Mouse (Mus musculus) bone marrow, adult 2 months (tissue): ENCODE data around the gene G3bp2. TPM values are rescaled to one million over a fixed set of nuclear protein-coding genes. Genes with fewer than 3 reads are reported as not detected.

Experiments used
- H3K27ac ChIP-seq: fragments of 200-500 bp; 2 replicates; pipeline ENCODE4 v1.5.1; 2012; ENCODE audit warnings: low read depth, mild to moderate bottlenecking, control low read depth, inconsistent platforms, low read length; ENCODE audit not compliant: control insufficient read depth, poor library complexity, insufficient read depth
- H3K4me1 ChIP-seq: fragments of 200-500 bp; 2 replicates; pipeline ENCODE4 v1.6.1; 2011; ENCODE audit warnings: low read length; ENCODE audit not compliant: control insufficient read depth, insufficient read depth
- H3K4me3 ChIP-seq: fragments of 200-500 bp; replicated peaks from 2 replicates; pipeline ENCODE3; 2011; ENCODE audit warnings: mild to moderate bottlenecking, low read depth, low read length, control low read depth; ENCODE audit not compliant: control insufficient read depth
- CTCF ChIP-seq: fragments of 200-500 bp; IDR thresholded peaks from 2 replicates; pipeline ENCODE4 v1.5.1; 2011; ENCODE audit warnings: low read length, control low read depth; ENCODE audit not compliant: control insufficient read depth, insufficient read depth
- POLR2A ChIP-seq: fragments of 200-500 bp; IDR thresholded peaks from 2 replicates; pipeline ENCODE4 v1.6.1; 2011; ENCODE audit warnings: low read depth, mild to moderate bottlenecking, control low read depth, low read length, borderline replicate concordance; ENCODE audit not compliant: control insufficient read depth
- WGBS: fragments of 180-500 bp; shearing (Covaris S2); methylation state at CpG from one replicate; pipeline ENCODE4 v1.1.7; 2018; 5-methylcytosine and 5-hydroxymethylcytosine counted together
- polyA plus RNA-seq: library from polyadenylated mRNA; stranded (reverse); fragments of >200 nt; gene quantifications from 2 replicates; pipeline ENCODE4 v1.2.4, GENCODE M21; 2011; ENCODE audit warnings: low replicate concordance; ENCODE audit not compliant: missing spikeins, insufficient read depth, insufficient read length

G3bp2 gene
- polyA plus RNA-seq, 1 experiment, result 46.8 TPM

DNA sequence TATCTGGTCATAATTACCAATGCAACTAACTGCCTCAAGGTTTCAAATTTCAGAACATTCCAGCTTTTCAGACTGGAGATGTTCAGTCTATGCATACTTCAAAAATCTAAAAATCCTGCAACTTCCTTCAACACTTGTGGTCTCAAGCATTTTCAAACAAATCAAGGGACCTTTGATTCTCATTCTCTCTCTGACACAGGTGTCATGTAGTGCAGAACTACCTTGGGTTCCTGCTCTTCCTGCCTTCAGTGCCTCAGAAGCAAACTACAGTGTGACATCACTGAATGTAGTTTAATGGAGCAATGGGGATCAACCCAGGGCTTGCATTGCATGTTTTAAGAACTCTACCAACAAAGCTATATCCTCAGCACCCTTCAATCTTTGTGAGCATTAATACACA, 4.8 kb downstream of the G3bp2 start:
- H3K4me3 ChIP-seq, result no peak overlapping the region
- no peak for TF ChIP-seq CTCF
- no peak for TF ChIP-seq POLR2A
- no peak overlapping the region for H3K27ac ChIP-seq
- H3K4me1 ChIP-seq, result no peaks in the 10 kb centered on the region; the same call in none of the 2 replicates

DNA sequence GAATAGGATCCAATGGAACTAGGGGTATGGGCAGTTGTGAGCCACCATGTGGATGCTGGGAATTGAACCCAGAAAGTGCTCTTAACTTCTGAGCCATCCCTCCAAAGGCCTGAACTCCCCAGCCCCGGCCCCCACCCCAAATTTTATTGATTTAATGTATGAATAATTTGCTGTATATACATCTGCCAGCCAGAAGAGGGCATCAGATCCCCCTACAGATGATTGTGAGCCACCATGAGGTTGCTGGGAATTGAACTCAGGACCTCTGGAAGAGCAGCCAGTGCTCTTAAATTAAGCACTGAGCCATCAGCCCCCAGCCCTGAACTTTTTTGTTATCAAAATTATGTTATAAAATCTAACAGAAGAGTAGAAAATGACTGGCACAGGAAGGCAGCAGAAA, 7.2 kb downstream of the G3bp2 start:
- Histone ChIP-seq H3K27ac (no peak overlapping the region), H3K4me1 (no peaks in the 10 kb centered on the region; the same call in none of the 2 replicates), H3K4me3 (no peak overlapping the region)
- WGBS, result 70% methylated on average over 1 of the region's 1 CpGs
- TF ChIP-seq CTCF (no peak), POLR2A (no peak)

DNA sequence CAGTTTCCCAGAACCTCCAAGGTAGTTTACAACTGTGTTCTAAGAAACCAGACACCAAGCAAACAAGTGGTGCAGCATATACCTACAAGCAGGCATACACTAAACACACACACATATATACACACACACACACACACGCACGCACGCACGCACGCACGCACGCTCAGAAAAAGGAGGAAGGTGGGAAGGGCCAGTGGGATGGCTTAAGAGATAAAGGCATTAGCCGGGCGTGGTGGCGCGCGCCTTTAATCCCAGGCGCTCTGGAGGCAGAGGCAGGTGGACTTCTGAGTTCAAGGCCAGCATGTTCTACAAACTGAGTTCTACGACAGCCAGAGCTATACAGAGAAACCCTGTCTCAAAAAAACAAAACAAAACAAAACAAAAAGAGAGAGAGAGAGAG, 9.5 kb downstream of the G3bp2 start:
- TF ChIP-seq POLR2A (no peak), CTCF (no peak)
- Histone ChIP-seq H3K4me3 (no peak overlapping the region), H3K27ac (no peak overlapping the region), H3K4me1 (no peaks in the 10 kb centered on the region; the same call in 1 of the 2 replicates)
- 70% methylated on average over 14 of the region's 14 CpGs for WGBS

DNA sequence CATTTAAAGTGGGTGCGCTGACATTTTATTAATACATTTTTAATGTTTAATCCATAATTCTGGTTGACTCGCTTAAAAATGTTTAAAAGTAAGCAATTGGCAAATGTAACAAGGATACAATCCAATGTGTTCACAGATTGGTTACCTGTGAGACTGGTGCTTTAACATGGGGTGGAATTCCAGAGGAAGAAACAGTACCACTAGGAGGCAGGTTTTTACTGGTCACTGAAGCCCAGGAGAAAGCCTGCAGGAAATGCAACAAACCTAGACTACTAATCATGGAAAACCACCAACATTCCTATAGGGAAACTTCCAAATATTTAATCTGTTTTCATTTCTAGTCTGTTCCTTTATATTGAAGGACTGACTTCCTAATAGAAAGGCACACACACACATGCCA, 20.3 kb downstream of the G3bp2 start:
- 96% methylated on average over 2 of the region's 2 CpGs for WGBS

DNA sequence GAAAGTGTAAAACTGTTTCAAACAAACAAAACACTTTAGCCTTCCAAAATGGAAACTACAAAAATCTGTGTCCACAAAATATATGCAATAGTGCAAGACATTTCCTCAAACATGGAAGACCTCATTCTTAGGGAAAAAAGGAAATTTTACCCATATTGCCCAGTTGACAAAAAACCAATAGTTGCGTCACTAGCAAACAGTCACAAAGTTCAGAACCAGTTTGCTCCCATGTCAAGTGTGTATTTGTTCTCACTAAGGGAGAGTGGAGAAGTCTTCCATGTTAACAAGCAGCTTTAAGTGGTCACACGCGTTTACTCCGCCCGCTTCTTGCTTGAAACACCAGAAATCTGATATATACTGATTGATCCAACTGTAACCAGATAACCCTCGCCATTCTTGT, 30.7 kb downstream of the G3bp2 start:
- Histone ChIP-seq H3K4me1 (no peaks in the 10 kb centered on the region), H3K27ac (no peak overlapping the region), H3K4me3 (no peak overlapping the region)
- 85% methylated on average over 6 of the region's 6 CpGs for WGBS
- no peak for TF ChIP-seq CTCF
- TF ChIP-seq POLR2A, result no peak

More for the DNA sequence above, 20.3 kb downstream of the G3bp2 start:
- Histone ChIP-seq H3K27ac (no peak overlapping the region), H3K4me1 (no peaks in the 10 kb centered on the region), H3K4me3 (no peak overlapping the region)
- TF ChIP-seq CTCF (no peak), POLR2A (no peak)

DNA sequence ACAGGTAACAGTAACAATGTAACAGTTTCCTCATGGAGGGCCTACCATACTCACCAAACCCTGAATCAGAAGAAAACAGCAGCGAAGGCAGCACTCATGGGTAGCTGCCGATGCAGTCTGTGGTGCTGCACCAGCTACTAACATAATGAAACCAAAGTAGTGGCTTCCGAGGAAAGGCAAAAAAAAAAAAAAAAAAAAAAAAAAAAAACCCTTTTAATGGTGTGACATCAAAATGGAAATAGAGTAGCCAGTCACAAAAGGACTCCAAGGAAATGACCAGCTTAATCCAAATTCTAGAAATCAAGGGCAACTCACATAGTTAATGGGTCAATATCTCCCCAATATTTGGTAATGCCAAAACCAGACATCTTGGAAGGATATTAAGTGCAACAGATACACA, 33.1 kb downstream of the G3bp2 start:
- TF ChIP-seq POLR2A (no peak), CTCF (no peak)
- no peaks in the 10 kb centered on the region for H3K4me1 ChIP-seq
- H3K4me3 ChIP-seq, result no peak overlapping the region
- no peak overlapping the region for H3K27ac ChIP-seq
- 75% methylated on average over 3 of the region's 3 CpGs for WGBS

DNA sequence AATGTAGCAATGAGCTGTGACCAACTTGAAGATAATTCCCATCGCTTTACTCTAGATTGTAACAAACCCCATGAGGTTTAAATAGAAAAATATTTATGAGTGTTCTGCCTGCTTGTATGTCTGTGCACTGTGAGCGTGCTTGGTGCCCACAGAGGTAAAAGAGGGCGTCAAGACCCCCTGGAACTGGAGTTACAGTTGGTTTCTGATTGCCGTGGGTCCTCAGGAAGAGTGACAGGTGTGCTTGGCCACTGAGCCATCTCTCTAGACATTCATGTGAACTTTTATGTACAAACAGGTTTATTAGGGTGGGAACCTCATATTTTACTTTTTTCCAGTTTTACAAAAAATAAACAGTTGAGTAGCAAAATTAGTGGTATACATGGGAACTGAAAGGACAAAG, 39.7 kb downstream of the G3bp2 start, which contains the start of gene Cdkl2:
TSS of gene Cdkl2 (minus strand) at position 101 of the 400 bp plus-strand sequence.
- WGBS, result 73% methylated on average over 4 of the region's 4 CpGs
- TF ChIP-seq CTCF, result no peak
- no peak for TF ChIP-seq POLR2A
- Histone ChIP-seq H3K27ac (peak within 1 kb of the TSS; percentile 37; the same call in 1 of the 2 replicates), H3K4me3 (peak within 1 kb of the TSS; percentile 80), H3K4me1 (no peaks in the 10 kb centered on the region; the same call in 1 of the 2 replicates)

DNA sequence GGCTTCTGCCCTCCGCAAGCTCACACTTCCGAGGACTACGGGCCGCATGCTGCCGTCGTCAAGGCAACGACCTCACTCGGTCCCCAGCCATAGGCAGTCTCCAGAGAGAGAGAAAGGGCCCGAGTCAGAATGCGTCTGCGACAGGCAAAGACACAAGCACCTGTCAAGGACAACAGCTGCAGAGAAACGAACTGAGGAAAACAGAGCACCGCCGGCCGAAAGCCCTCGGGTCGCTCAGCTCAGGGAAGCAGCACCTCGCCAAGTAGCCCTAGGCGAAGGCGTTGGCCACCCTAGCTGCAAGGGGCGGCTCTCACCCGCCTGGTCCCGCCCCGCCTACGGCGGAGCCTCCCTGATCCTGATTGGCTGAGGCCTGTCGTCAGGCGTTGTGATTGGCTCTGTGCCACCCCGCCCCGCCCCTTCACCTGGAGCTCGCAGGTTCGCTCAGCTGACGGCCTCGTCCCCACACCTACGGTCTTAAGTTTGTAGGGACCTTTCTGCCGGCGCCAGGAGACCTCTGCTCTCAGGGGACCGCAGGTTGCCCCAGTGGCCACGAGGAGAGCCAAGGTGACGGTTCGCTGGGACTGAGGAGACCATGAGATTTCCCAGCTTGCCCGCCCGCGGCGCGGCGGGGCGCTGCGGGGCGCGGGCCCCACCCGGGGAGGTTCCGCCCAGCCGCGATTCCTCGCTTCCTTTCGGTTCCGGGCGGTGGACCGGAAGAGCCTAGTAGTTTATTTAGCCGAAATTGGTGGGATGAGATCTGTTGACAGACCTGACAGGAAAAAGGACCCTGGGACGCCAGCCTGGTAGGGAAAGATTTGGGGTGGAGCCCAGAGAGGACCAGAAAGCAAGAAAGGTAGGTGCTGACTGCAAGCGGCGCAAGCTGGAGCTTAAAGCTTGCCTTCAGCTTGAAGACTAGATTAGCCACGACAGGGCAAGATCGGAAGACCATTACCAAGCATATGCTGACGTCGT, 40.9 kb downstream of the G3bp2 start:
- H3K4me1 ChIP-seq, result no peaks in the 10 kb centered on the region; the same call in 1 of the 2 replicates
- H3K27ac ChIP-seq, result peak overlapping the region; percentile 37; the same call in 1 of the 2 replicates
- no peak for TF ChIP-seq CTCF
- TF ChIP-seq POLR2A, result no peak
- peak overlapping the region; percentile 80 for H3K4me3 ChIP-seq
- under 1% methylated on average over 68 of the region's 68 CpGs for WGBS
